Mouse (Mus musculus) hindbrain, embryonic 14.5 days (tissue): Measurements from ENCODE around the gene Clpp. TPM values are rescaled to one million over a fixed set of nuclear protein-coding genes. Genes with fewer than 3 reads are reported as not detected.

ENCODE experiments used
- ATAC-seq: fragments of 200-750 bp; cut with Nextera tagmentation; 2 replicates; pipeline ENCODE4 v1.8.0; 2017; ENCODE audit warnings: moderate number of reproducible peaks, mild to moderate bottlenecking, moderate TSS enrichment, moderate library complexity; ENCODE audit not compliant: low FRiP score
- DNase-seq: peaks from one replicate; pipeline ENCODE4 v3.0.0-alpha.2; 2015; ENCODE audit warnings: low spot score
- H3K27ac ChIP-seq: fragments of 300-500 bp; sonication (generic); 2 replicates; pipeline ENCODE4 v1.5.1; 2014; ENCODE audit warnings: mild to moderate bottlenecking, moderate library complexity
- H3K27me3 ChIP-seq: fragments of 300-500 bp; sonication (generic); 2 replicates; pipeline ENCODE4 v1.6.1; 2014; ENCODE audit warnings: mild to moderate bottlenecking, low read length, mixed read lengths; ENCODE audit not compliant: control insufficient read depth, insufficient read depth
- H3K36me3 ChIP-seq: fragments of 300-500 bp; sonication (generic); replicated peaks from 2 replicates; pipeline ENCODE4 v1.6.1; 2014; ENCODE audit not compliant: control insufficient read depth, insufficient read depth
- H3K4me1 ChIP-seq: fragments of 300-500 bp; sonication (generic); replicated peaks from 2 replicates; pipeline ENCODE4 v1.6.1; 2014; ENCODE audit warnings: antibody characterized with exemption, low read length, mixed read lengths; ENCODE audit not compliant: control insufficient read depth, insufficient read depth
- H3K4me2 ChIP-seq: fragments of 300-500 bp; sonication (generic); replicated peaks from 2 replicates; pipeline ENCODE4 v1.6.1; 2014; ENCODE audit warnings: mild to moderate bottlenecking, moderate library complexity
- H3K4me3 ChIP-seq: fragments of 300-500 bp; sonication (generic); replicated peaks from 2 replicates; pipeline ENCODE4 v1.5.1; 2014; ENCODE audit warnings: mild to moderate bottlenecking, low read length
- H3K9ac ChIP-seq: fragments of 300-500 bp; sonication (generic); 2 replicates; pipeline ENCODE4 v1.6.1; 2014
- H3K9me3 ChIP-seq: fragments of 300-500 bp; sonication (generic); 2 replicates; pipeline ENCODE4 v1.6.1; 2016; ENCODE audit warnings: low read length; ENCODE audit not compliant: control insufficient read depth
- WGBS: fragments of 180-500 bp; shearing (Covaris S2); extraction: QIAGEN DNeasy Blood & Tissue Kit; methylation state at CpG from one replicate; pipeline ENCODE4 v1.1.7; 2014; 5-methylcytosine and 5-hydroxymethylcytosine counted together
- polyA plus RNA-seq: library from polyadenylated mRNA; unstranded; fragments of >200 nt; fragmentation: Nextera tagmentation; extraction: Ambion mirVana; gene quantifications from 2 replicates; pipeline ENCODE4 v1.2.1, GENCODE M21; 2014

Clpp gene
- polyA plus RNA-seq: 163 and 172 TPM in 2 replicates

DNA sequence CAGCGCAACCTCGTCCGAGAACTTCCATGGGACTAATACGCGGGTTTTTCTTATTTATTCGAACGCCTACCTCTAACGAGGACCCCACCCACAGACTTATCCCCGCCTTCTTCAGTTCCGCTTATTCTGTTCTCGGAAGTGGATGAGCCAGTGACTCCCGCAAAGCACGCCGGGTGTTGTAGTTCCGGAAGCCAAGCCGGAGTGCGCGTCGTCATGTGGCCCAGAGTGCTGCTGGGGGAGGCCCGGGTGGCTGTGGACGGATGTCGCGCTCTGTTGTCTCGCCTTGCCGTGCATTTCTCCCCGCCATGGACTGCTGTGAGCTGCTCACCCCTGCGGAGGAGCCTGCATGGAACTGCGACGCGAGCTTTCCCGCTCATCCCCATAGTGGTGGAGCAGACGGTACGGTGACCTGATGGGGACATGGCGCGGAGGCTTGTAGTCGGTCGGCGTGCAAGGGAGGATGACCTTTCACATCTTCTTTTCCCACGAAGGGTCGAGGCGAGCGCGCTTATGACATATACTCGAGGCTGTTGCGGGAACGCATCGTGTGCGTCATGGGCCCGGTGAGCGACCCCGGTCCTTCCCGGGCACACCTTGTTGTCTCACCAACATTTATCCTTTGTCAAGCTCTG lies at the start of gene Clpp:
Gene Clpp (plus strand): TSS at position 191 of the 632 bp plus-strand sequence.
- H3K36me3 ChIP-seq: peaks cover 31% of the 10 kb centered on the region
- ATAC-seq (peak; percentile 97), DNase-seq (peak; percentile 96)
- H3K9me3 ChIP-seq: no peaks in the 10 kb centered on the region
- H3K4me2 ChIP-seq: peak within 1 kb of the TSS; percentile 66
- under 1% methylated on average over 52 of the region's 52 CpGs for WGBS
- peak within 1 kb of the TSS; percentile 78 for H3K4me3 ChIP-seq
- no peaks in the 10 kb centered on the region for H3K27me3 ChIP-seq
- H3K4me1 ChIP-seq: peaks cover 10% of the 10 kb centered on the region
- peak within 1 kb of the TSS; percentile 79 for H3K27ac ChIP-seq
- H3K9ac ChIP-seq: peak within 1 kb of the TSS; percentile 80

DNA sequence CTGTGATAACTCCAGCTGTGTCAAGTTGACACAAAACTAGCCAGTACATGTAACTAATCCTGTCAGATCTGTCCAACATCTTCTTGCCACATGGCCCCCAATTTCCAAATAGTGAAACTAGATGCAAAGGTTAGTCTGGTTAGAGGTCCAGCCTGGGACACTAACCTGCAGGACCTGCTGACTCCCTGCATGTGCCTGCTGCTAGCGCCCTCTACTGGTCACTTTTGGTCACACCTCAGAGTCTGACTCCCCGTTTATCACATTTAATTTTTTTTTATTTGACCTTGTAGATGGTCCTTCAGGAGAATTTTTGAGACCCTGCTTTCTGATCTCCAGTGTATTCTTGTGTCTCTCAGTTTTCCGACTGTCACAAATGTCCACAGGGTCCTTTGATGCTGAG lies 39.2 kb upstream of the Clpp start:
- Histone ChIP-seq H3K27me3 (no peaks in the 10 kb centered on the region), H3K9me3 (no peaks in the 10 kb centered on the region), H3K36me3 (no peaks in the 10 kb centered on the region), H3K4me1 (no peaks in the 10 kb centered on the region), H3K9ac (no peak overlapping the region), H3K4me3 (no peak overlapping the region), H3K27ac (no peak overlapping the region), H3K4me2 (no peak overlapping the region)
- 14% methylated on average over 3 of the region's 3 CpGs for WGBS
- DNase-seq (peak; percentile 28), ATAC-seq (no peak)

DNA sequence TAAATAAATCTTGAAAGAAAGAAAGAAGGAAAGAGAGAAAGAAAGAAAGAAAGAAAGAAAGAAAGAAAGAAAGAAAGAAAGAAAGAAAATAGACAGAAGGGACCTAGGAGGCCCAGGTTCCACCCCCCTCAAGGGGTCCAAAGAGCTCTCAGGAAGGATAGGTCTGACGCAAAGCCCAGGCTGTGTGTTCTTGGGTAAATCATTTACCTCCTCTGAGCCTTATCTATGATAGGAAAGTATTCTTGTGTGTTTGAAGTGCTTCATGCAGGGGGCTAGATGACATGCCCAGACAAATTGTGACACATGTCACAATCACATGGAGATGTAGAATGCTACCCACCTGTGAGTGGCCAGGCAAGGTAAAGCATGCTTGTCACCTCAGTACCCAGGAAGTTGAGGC lies 37.5 kb upstream of the Clpp start:
- no peak overlapping the region for H3K27ac ChIP-seq
- H3K9me3 ChIP-seq: no peaks in the 10 kb centered on the region
- no peak overlapping the region for H3K4me2 ChIP-seq
- H3K36me3 ChIP-seq: no peaks in the 10 kb centered on the region
- WGBS: 87% methylated on average over 1 of the region's 1 CpGs
- H3K4me3 ChIP-seq: no peak overlapping the region
- H3K4me1 ChIP-seq: no peaks in the 10 kb centered on the region
- ATAC-seq (no peak), DNase-seq (no peak)
- H3K27me3 ChIP-seq: no peaks in the 10 kb centered on the region
- no peak overlapping the region for H3K9ac ChIP-seq

DNA sequence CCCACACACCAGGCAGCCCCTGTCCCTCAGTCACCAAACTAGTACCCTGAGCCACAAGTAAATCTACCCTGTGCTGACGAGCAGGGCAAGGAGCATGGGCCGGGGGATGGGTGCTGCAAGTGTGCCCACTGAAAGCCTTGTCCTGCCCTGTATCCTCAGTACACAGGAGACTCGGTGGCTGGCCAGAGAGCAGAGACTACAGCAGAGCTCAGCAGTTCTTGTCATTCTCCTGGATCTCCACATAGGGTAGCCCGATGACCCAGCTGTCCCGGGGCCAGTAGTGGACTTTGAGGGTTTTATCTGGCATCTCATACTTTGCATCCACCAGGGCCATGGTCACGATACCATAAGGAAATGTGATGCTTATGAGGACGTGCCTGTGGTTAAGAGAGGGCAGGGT lies 35.2 kb upstream of the Clpp start:
- no peak overlapping the region for H3K9ac ChIP-seq
- no peaks in the 10 kb centered on the region for H3K4me1 ChIP-seq
- no peaks in the 10 kb centered on the region for H3K27me3 ChIP-seq
- H3K36me3 ChIP-seq: no peaks in the 10 kb centered on the region
- DNase-seq: no peak
- H3K9me3 ChIP-seq: no peaks in the 10 kb centered on the region
- H3K4me2 ChIP-seq: no peak overlapping the region
- no peak for ATAC-seq
- no peak overlapping the region for H3K4me3 ChIP-seq
- H3K27ac ChIP-seq: no peak overlapping the region
- WGBS: 89% methylated on average over 7 of the region's 7 CpGs

DNA sequence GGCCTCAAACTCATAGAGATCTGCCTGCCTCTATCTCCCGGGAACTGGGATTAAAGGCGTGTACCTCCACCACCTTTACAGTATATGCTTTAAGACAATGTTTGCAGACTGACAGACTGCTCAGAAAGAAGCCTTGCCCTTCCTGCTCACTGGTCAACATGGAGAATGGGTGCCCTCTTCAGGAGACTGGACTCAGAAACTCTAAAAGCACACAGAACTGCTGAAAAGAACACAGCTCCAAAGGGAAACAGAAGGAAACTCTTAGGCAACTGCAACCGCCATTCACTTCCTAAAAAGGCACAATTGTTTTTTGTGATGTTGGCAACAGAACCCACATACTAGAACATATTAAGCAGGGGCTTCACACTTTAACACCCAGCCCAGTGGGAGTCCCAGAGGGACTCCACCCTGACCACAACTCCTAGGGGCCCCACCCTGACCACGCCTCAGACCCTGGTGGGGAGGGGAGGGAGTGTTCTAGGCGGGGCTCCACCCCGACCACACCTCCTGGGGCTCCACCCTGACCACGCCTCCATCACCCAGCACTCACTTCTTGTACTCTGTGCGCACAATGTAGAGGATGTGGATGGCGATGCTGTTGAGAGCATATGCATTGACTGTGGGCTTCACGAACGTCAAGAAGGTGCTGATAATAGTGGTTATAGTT lies 32.2 kb upstream of the Clpp start:
- WGBS: 34% methylated on average over 11 of the region's 11 CpGs
- no peak for ATAC-seq
- H3K9me3 ChIP-seq: no peaks in the 10 kb centered on the region
- H3K4me3 ChIP-seq: no peak overlapping the region
- H3K4me1 ChIP-seq: no peaks in the 10 kb centered on the region
- H3K4me2 ChIP-seq: no peak overlapping the region
- DNase-seq: no peak
- H3K36me3 ChIP-seq: no peaks in the 10 kb centered on the region
- H3K27ac ChIP-seq: no peak overlapping the region
- no peaks in the 10 kb centered on the region for H3K27me3 ChIP-seq
- no peak overlapping the region for H3K9ac ChIP-seq

DNA sequence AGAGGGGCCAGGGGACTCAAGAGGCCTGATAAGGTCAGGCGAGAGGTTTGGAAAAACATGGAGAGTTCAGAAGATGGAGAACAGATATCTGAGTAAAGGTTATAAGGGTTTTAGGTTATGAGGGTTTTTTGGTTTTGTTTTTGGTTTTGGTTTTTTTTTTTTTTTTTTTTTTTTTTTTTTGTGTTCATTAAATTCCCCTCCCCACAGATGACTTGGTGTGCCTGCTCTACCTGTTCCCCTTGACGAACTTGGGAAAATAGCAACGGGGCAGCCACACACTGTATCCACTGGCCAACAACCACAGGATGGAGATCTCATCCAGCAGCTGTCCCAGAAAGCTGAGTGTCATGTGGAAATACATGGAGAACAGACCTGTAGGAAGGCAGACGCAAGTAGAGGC lies 31.4 kb upstream of the Clpp start:
- DNase-seq (no peak), ATAC-seq (no peak)
- H3K36me3 ChIP-seq: no peaks in the 10 kb centered on the region
- no peak overlapping the region for H3K4me2 ChIP-seq
- no peaks in the 10 kb centered on the region for H3K9me3 ChIP-seq
- no peaks in the 10 kb centered on the region for H3K4me1 ChIP-seq
- H3K4me3 ChIP-seq: no peak overlapping the region
- no peak overlapping the region for H3K27ac ChIP-seq
- no peak overlapping the region for H3K9ac ChIP-seq
- WGBS: 84% methylated on average over 4 of the region's 4 CpGs
- no peaks in the 10 kb centered on the region for H3K27me3 ChIP-seq

DNA sequence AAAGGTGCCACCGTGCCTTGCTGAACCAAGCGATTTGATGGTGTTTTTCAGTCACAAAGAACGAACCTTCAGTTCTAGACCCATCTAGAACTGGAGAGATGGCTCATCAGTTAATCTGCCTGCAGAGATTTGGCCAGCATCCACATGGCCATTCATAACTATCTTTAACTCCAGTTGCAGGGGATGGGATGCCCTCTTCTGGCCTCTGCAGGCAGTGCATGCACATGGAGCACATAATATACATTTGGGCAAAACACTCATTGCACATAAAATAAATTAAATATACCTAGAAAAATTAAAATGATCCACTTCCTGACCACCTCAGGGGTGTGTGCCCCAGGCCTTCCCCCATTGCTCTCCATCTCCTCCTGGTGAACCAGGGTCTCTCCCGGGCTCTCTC lies 28.2 kb upstream of the Clpp start:
- no peaks in the 10 kb centered on the region for H3K4me1 ChIP-seq
- H3K9me3 ChIP-seq: no peaks in the 10 kb centered on the region
- no peak overlapping the region for H3K9ac ChIP-seq
- no peak for DNase-seq
- WGBS: 94% methylated on average over 4 of the region's 4 CpGs
- H3K4me3 ChIP-seq: no peak overlapping the region
- no peak for ATAC-seq
- no peak overlapping the region for H3K4me2 ChIP-seq
- H3K27ac ChIP-seq: no peak overlapping the region
- no peaks in the 10 kb centered on the region for H3K36me3 ChIP-seq
- H3K27me3 ChIP-seq: no peaks in the 10 kb centered on the region

DNA sequence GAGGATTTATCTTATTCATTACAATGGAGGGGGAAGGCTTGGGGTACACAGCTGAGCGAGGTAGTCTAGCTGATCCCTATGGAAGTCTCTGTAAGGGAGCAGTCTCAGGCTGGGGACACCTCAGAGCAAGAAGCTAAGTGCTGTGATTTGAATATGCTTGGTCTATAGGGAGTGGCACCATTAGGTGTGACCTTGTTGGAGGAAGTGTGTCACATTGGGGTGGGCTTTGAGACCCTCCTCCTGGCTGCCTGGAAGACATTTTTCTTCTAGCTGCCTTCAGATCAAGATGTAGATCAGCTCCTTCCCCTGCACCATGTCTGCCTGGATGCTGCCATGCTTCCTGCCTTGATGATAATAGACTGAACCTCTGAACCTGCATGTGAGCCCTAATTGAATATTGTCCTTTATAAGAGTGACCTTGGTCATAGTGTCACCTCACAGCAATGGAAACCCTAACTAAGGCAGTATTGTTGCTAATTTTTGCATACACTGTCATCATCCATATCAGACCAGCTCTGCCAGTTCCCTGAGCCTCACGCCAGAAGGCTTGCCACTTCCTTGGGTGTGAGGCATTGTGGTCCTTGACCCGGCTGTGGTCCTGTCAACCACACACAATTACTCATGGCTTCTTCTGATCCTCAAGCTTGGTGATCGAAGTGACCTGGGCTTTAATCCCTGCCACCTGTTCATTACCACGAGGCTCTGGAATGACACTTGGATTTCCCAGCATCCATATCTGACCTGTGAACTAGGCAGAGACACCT lies 27.3 kb upstream of the Clpp start:
- Histone ChIP-seq H3K27ac (no peak overlapping the region), H3K36me3 (no peaks in the 10 kb centered on the region), H3K9me3 (no peaks in the 10 kb centered on the region), H3K9ac (no peak overlapping the region), H3K4me2 (no peak overlapping the region), H3K27me3 (no peaks in the 10 kb centered on the region), H3K4me3 (no peak overlapping the region), H3K4me1 (no peaks in the 10 kb centered on the region)
- ATAC-seq: no peak
- no peak for DNase-seq
- WGBS: 86% methylated on average over 5 of the region's 5 CpGs

DNA sequence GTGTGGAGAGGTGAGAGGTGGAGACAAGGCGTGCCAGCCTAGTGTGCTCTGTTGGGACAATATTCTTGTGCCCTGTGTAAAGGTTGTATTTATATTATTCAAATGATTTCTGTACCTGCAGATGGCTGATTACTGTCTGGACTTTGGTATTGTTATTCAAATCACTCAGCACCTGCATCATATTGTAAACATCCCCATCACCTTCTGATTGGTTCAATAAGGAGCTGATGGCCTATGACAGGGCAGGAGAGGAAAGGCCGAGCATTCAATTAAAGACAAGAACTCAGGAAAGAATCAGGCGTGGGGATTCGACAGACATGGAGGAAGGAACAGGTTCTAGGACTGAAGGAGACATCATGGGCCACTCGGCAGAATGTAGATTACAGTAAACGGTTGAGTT lies 26.5 kb upstream of the Clpp start:
- ATAC-seq (no peak), DNase-seq (no peak)
- H3K4me1 ChIP-seq: no peaks in the 10 kb centered on the region
- no peak overlapping the region for H3K4me3 ChIP-seq
- WGBS: 83% methylated on average over 6 of the region's 6 CpGs
- no peak overlapping the region for H3K9ac ChIP-seq
- no peaks in the 10 kb centered on the region for H3K27me3 ChIP-seq
- no peaks in the 10 kb centered on the region for H3K9me3 ChIP-seq
- H3K36me3 ChIP-seq: no peaks in the 10 kb centered on the region
- no peak overlapping the region for H3K4me2 ChIP-seq
- no peak overlapping the region for H3K27ac ChIP-seq
